Mouse (Mus musculus): ENCODE measurements at regions not wholly inside any gene's neighbourhood (a gene's known extent, or its start where the extent isn't known, plus 50 kb on each side); places are given as distances from the start of the nearest gene placed in this dataset.

DNA sequence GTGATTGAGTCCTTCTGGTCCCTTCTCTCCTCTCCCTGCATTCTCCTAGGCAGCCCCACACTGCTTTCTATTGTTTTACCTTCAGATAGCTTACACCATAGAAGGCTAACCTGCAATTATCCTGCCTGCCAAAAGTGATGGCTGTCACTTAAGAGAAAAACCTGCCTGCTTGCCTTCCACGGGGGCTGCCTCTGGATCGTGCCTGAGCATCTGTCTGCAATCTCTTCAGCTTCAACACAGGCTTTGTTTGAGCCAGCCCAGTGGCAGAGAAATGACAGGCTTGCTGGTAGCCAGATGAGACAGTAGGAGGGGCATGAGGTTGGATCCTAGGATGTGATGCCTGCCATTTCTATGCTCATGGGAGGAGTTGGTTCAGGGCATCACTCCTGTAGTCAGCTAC, 345.2 kb upstream of the Tshz3 start:
- DNase-seq (ENCODE audit: low spot score in 2 of 2) = no peak

DNA sequence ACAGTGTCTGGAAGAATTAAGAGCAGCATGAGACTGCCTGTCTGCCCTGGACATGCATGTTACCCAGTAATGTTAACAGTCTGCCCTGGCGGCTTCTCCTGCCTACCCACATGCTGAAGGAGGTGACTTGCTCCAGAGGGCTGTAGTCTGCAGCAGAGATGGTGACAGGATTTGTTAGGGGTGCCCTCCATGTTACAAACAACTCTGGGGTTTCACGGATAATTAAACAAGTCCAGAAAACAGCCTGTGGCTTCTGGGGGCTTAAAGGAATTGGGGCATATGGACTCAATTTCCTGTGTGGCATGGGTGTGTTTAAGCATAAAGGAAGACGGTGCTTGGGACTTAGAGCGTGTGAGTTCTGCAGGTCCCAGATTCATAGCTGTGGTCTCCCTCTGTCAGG, 347.3 kb upstream of the Tshz3 start:
- DNase-seq (ENCODE audit: low spot score in 2 of 2) = no peak

DNA sequence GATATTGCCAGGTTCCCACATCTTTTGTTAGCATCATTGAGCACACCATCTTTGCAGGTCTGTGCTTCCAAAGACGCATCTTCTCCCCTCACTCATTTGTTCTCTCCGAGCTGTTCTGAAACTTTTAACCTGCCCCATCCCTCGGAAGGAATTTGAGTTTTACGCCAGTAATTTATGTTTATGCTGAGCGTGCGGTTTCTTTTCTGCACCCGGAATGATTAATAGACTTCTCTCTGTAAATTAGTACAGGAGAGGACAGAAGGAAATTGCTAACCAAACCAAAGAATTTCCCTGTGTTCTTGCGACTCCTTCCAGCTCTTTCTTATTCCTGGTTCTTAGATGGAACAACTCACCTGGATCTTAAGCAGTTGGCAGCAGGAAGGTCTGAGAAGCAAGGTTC, 349.7 kb upstream of the Tshz3 start:
- DNase-seq (ENCODE audit: low spot score in 2 of 2) = no peak

GRCm38 (mm10) chr7:36334857-36335256, 363.1 kb upstream of the Tshz3 start:
- DNase-seq (ENCODE audit: low spot score in 2 of 2) = no peak

DNA sequence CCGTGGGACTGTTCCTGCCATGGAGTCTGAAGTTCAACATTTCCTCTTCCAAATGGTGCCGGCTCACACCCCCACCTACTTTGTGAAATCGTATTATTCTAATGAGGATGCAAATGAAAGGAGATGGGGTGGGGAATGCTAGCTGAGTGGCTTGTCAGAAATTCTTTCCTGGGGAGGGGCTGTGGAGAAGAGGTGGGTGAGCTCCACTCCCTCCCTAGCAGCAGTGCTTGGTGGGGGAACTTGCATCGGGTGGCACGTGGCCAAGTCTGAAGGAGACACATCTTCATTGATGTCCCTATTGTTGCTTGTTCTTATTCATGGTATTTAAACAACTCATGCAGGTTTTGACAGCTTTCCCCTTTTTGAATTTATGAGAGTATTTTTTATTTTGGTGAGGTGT, 363.8 kb upstream of the Tshz3 start:
- DNase-seq (ENCODE audit: low spot score in 2 of 2) = no peak

- no peak for DNase-seq (ENCODE audit: low spot score in 2 of 2)
These were observed 365.3 kb upstream of the Tshz3 start for GRCm38 (mm10) chr7:36332633-36333032.

- no peak for DNase-seq (ENCODE audit: low spot score in 2 of 2)
These were observed 369.8 kb upstream of the Tshz3 start for GRCm38 (mm10) chr7:36328141-36328540.

GRCm38 (mm10) chr7:36324035-36324434, 373.9 kb upstream of the Tshz3 start:
- no peak for DNase-seq (ENCODE audit: low spot score in 2 of 2)

GRCm38 (mm10) chr7:36322181-36322580, 375.7 kb upstream of the Tshz3 start:
- no peak for DNase-seq (ENCODE audit: low spot score in 2 of 2)

DNA sequence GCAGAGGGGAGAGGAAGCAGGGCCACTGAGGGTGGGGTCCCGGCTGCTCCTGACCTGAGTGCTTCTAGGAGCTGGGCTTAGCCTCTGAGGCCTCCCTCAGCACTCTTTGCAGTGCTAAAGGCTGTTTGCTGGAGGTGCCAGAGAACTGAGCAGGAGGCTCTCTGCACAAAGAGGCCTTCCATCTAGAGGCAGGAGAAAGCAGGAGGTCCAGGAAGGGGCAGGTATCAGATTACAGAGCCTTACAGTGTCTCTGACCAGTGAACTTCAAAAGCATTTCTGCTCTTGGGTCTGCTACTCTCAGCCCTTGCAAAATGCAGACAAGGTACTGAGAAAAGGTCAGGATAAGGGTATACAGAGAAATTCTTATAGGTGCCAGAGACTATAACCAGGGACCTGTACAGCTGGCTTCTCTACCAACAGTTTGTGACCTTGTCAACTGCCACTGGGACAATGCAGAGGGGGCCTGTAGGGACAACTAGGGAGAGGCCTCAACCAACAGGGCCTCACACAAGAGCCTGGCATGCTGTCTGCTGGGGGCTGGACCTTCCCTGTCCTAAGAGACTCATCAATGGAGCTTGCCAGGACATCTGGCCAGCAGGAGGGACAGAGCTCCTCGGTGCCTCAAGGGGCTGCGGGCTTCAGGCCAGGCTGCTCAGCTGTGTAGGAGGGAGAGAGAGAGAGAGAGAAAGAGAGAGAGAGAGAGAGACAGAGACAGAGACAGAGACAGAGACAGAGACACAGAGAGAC, 380.3 kb upstream of the Tshz3 start:
- peak in 1 of 2 experiments; percentile 66 for DNase-seq (ENCODE audit: low spot score in 2 of 2)

GRCm38 (mm10) chr7:36313751-36314150, 384.2 kb upstream of the Tshz3 start:
- no peak for DNase-seq (ENCODE audit: low spot score in 2 of 2)

- DNase-seq (ENCODE audit: low spot score in 2 of 2) = no peak
These were observed 387.9 kb upstream of the Tshz3 start for GRCm38 (mm10) chr7:36309761-36310605.

GRCm38 (mm10) chr7:36308726-36309125, 389.2 kb upstream of the Tshz3 start:
- DNase-seq (ENCODE audit: low spot score in 2 of 2) = no peak

DNA sequence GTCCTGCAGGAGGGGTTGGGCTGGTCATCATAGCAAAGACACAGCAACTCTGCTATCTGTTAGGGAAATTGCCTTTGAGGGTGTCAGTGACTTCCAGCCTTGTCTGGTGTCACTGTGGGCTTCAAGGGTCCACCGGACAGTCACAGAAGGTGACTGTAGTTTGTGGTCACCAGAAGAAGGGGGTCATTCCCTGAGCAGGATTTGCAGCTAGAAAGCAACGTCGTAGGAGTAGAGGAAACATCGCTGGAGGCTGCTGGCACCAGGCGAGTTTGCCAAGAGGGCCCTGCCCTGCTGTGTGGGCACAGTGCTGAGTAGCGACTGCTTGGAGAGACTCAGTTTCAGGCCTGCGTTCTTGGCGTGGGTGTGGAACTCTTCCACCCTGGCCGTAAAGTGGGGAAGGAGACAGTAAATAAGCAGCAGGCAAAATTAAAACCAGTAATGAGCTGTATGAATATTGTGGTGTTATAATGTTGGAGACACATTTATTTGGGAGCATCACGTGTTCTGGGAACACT, 389.8 kb upstream of the Tshz3 start:
- DNase-seq (ENCODE audit: low spot score in 2 of 2) = no peak

GRCm38 (mm10) chr7:36277275-36277674, 420.6 kb upstream of the Tshz3 start:
- DNase-seq (ENCODE audit: low spot score in 2 of 2) = no peak

- no peak for DNase-seq (ENCODE audit: low spot score in 2 of 2)
These were observed 429.0 kb upstream of the Tshz3 start for GRCm38 (mm10) chr7:36268966-36269365.

GRCm38 (mm10) chr7:36265163-36265823, 432.6 kb upstream of the Tshz3 start:
- DNase-seq (ENCODE audit: low spot score in 2 of 2) = no peak

- DNase-seq (ENCODE audit: low spot score in 2 of 2) = no peak
These were observed 435.7 kb upstream of the Tshz3 start for GRCm38 (mm10) chr7:36262124-36262710.

GRCm38 (mm10) chr7:36257102-36257501, 440.8 kb upstream of the Tshz3 start:
- DNase-seq (ENCODE audit: low spot score in 2 of 2) = no peak

GRCm38 (mm10) chr7:36247356-36247755, 444.6 kb upstream of the Zfp507 start:
- DNase-seq (ENCODE audit: low spot score in 2 of 2) = peak in 1 of 2 experiments; percentile 44

GRCm38 (mm10) chr7:36236673-36237072, 433.9 kb upstream of the Zfp507 start:
- no peak for DNase-seq (ENCODE audit: low spot score in 2 of 2)

DNA sequence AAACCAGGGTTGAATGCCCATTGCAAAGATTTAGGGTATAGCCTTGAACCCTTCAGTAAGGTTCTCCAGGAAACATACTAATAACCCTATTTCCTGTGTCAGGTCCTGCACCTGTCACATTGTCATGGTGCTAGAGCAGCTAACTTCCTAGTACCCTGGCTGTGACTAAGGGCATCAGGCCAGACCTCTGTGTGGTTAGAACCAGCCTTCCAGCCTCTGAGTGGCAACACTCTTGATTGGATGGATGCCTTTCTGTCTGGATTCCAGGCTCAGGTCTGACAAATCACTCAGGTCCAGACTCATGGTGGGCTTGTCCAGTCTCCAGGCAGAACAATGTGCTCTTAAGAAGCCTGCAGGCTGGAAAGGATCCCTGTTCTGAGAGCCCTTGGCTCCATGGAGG, 426.2 kb upstream of the Zfp507 start:
- no peak for DNase-seq (ENCODE audit: low spot score in 2 of 2)

Data from urinary bladder, postnatal 4 days (tissue).